Mouse (Mus musculus) spleen, adult 2 months (tissue): ENCODE data around the gene Rnf169.

Source experiments
- CTCF ChIP-seq: fragments of 200-500 bp; IDR thresholded peaks from 2 replicates; pipeline ENCODE4 v1.5.1; 2011; ENCODE audit warnings: mild to moderate bottlenecking, inconsistent platforms; ENCODE audit not compliant: insufficient read depth, insufficient read length, insufficient replicate concordance; ENCODE audit errors: extremely low read depth
- POLR2A ChIP-seq: fragments of 200-500 bp; IDR thresholded peaks from 2 replicates; pipeline ENCODE4 v1.6.1; 2011; ENCODE audit warnings: low read depth, low read length, inconsistent platforms

GRCm38 (mm10) chr7:99892351-99892750 is 87.9 kb downstream of the Rnf169 start:
- TF ChIP-seq POLR2A = no peak
- TF ChIP-seq CTCF = no peak
